Mouse (Mus musculus): ENCODE results near the gene Prpf6. TPM values are rescaled to one million over a fixed set of nuclear protein-coding genes. Genes with fewer than 3 reads are reported as not detected.

Prpf6 gene
- polyA plus RNA-seq, 2 experiments from 2014 or later: 86.8 to 115 TPM

GRCm38 (mm10) chr2:181597378-181598061 is 5.9 kb downstream of the Prpf6 start:
- ATAC-seq: no peak

GRCm38 (mm10) chr2:181598454-181599351 is 7.0 kb downstream of the Prpf6 start, which contains the start of gene Samd10:
TSS of gene Samd10 (minus strand) at chr2:181599212.
- peak; percentile 31 for ATAC-seq

GRCm38 (mm10) chr2:181600226-181600758 is 8.6 kb downstream of the Prpf6 start:
- no peak for ATAC-seq

GRCm38 (mm10) chr2:181600828-181601750 is 9.4 kb downstream of the Prpf6 start:
- ATAC-seq: peak; percentile 95

GRCm38 (mm10) chr2:181601751-181602145 is 10.1 kb downstream of the Prpf6 start:
- no peak for ATAC-seq

GRCm38 (mm10) chr2:181602367-181602766 is 10.7 kb downstream of the Prpf6 start:
- ATAC-seq: no peak

- no peak for ATAC-seq
Measured at GRCm38 (mm10) chr2:181618761-181619495, 27.3 kb downstream of the Prpf6 start.

- ATAC-seq: no peak
Measured at GRCm38 (mm10) chr2:181623401-181623800, 31.7 kb downstream of the Prpf6 start.

- no peak for ATAC-seq
Measured at GRCm38 (mm10) chr2:181628471-181628870, 36.8 kb downstream of the Prpf6 start.

- ATAC-seq: no peak
Measured at GRCm38 (mm10) chr2:181632624-181633023, 41.0 kb downstream of the Prpf6 start.

- no peak for ATAC-seq
Measured at GRCm38 (mm10) chr2:181635865-181636264, 44.2 kb downstream of the Prpf6 start.

- ATAC-seq: no peak
Measured at GRCm38 (mm10) chr2:181644361-181644760, 52.7 kb downstream of the Prpf6 start.

- ATAC-seq: no peak
Measured at GRCm38 (mm10) chr2:181645666-181646065, 54.0 kb downstream of the Prpf6 start.

- ATAC-seq: no peak
Measured at GRCm38 (mm10) chr2:181646626-181647472, 55.2 kb downstream of the Prpf6 start.

- no peak for ATAC-seq
Measured at GRCm38 (mm10) chr2:181648926-181649325, 57.3 kb downstream of the Prpf6 start.

- ATAC-seq: no peak
Measured at GRCm38 (mm10) chr2:181653065-181653464, 61.4 kb downstream of the Prpf6 start.

- ATAC-seq: no peak
Measured at GRCm38 (mm10) chr2:181653523-181653922, 61.9 kb downstream of the Prpf6 start.

- ATAC-seq: no peak
Measured at GRCm38 (mm10) chr2:181656734-181657133, 65.1 kb downstream of the Prpf6 start, which contains the start of gene Gm29797. TSS of gene Gm29797 (plus strand) at chr2:181657034.

GRCm38 (mm10) chr2:181657441-181657840 is 65.8 kb downstream of the Prpf6 start:
- no peak for ATAC-seq

- no peak for ATAC-seq
Measured at GRCm38 (mm10) chr2:181658528-181658927, 66.9 kb downstream of the Prpf6 start.

Measured in CD4-positive, CD25-positive, alpha-beta regulatory T cell, adult 4 months (primary cell).